Mouse (Mus musculus): Measurements from ENCODE around the gene Snf8.

Snf8 gene

DNA sequence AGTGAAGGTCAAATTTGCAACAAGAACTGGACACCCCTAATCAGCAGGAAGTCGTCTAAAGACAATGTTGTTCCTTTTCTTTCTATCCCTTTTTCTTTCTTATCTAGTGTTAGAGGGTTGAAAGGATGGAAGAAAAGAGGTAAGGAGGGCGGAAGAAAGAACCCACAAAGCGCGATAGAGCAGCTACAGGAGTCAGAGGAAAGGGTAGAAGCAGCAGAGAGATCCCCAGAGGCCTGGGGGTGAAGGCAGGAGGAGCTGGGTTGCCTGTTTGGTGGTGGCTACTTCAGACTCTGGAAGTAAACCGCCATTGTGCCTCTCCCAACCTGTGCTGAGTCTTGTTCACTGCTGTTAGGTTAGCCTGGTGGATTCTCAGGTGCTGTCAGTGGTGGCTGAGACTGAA, 6.6 kb upstream of the Snf8 start:
- DNase-seq (ENCODE audit: low spot score in 2 of 2): no peak

DNA sequence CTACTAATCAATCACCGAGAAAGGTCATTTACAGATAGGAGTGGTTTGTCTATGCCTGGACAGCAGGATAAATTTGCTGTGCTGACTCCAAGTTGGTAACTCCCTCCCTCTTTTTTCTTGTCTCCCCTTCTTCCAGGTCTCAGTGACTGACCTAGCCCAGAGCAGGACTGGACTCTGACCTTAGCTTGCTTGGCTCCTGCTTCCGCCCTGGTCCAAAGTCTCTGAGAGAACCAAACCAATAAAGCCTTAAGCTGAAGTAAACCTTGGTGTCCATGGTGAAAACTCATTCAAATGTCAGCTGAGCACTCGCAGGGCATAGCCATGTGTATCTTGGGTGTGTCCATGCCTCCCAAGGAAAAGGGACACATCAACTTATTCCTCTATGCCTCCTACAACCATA, 4.1 kb upstream of the Snf8 start:
- no peak for DNase-seq (ENCODE audit: low spot score in 2 of 2)

DNA sequence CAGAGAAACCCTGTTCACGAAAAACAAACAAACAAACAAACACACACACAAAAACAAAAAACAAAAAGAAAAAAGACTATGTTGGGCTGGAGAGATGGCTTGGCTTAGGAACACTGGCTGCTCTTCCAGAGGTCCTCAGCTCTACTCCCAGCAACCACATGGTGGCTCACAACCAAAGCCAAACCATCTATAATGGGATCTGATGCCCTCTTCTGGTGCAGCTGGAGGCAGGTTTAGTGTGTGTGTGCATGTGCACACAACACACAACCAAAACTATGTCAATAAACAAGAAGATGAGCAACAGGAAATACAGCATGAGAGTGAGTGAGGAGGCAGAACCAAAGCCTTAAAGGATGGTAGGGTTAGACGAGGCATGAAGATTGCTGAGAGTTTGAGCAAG, 3.0 kb upstream of the Snf8 start:
- no peak for DNase-seq (ENCODE audit: low spot score in 2 of 2)

GRCm38 (mm10) chr11:96033264-96033663, 1.4 kb upstream of the Snf8 start:
- no peak for DNase-seq (ENCODE audit: low spot score in 2 of 2)

GRCm38 (mm10) chr11:96034116-96034515, 569 bp upstream of the Snf8 start:
- no peak for DNase-seq (ENCODE audit: low spot score in 2 of 2)

- DNase-seq (ENCODE audit: low spot score in 2 of 2): no peak
These were observed 448 bp downstream of the Snf8 start for GRCm38 (mm10) chr11:96035133-96035532.

GRCm38 (mm10) chr11:96037499-96037898, 2.8 kb downstream of the Snf8 start:
- no peak for DNase-seq (ENCODE audit: low spot score in 2 of 2)

- DNase-seq (ENCODE audit: low spot score in 2 of 2): no peak
These were observed 3.9 kb downstream of the Snf8 start for GRCm38 (mm10) chr11:96038560-96038959.

- DNase-seq (ENCODE audit: low spot score in 2 of 2): no peak
These were observed 10.3 kb downstream of the Snf8 start for GRCm38 (mm10) chr11:96044803-96045567.

DNA sequence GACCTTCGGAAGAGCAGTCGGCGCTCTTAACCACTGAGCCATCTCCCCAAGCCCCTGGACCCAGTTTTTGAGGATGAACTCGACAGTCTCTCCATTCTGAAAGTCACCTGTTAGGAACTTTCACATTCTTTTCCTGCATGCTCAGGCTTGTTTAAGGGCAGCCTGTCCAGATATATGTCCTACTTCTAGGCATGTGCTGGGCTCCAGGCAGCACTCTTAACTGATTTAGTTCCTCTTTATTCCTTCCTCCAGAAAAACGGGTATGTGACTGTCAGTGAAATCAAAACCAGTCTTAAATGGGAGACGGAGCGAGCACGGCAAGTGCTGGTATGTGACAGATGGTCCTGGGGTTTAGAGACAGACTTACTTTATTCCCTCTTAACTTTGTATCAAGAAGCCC, 11.3 kb downstream of the Snf8 start:
- DNase-seq (ENCODE audit: low spot score in 2 of 2): no peak

DNA sequence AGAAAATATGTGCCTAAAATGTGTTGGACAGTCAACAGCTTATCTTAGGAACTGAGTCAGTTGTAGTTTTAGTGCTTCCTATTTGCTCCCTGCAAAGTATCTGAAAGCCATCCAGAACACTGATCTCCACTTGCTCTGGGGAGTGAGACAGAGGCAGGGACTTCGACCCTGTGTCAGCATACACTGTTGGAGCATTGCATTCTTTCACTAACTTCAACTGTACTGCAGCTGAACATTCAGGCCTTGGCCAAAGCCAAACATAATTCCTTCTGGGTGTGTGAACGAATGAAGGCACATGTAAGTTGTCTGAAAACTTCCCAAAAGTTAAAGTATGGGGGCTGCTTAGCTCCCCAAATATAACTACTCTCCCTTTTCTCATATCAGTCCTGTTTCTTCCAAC, 12.1 kb downstream of the Snf8 start:
- no peak for DNase-seq (ENCODE audit: low spot score in 2 of 2)

GRCm38 (mm10) chr11:96047469-96048373, 13.0 kb downstream of the Snf8 start:
- DNase-seq (ENCODE audit: low spot score in 2 of 2): no peak

DNA sequence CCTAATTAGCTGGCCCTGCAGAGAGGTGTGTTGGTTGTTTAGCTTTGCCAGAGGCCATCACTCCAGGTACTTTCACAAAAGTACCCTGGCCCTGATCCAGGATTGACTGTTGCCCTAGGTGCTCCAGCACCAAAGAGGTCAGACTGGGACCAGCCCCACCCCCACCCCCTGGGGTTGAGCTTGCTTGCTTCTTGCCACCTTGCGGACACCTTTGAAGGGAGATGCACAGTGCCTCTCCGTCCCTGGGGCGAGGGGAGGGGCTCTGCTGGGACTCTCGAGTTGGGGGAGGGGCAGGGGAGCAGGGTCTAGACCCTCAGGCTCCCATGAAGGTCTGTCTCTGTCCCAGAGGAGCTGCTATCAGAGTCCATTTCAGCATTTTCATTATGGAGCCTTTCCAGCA, 15.3 kb downstream of the Snf8 start:
- no peak for DNase-seq (ENCODE audit: low spot score in 2 of 2)

DNA sequence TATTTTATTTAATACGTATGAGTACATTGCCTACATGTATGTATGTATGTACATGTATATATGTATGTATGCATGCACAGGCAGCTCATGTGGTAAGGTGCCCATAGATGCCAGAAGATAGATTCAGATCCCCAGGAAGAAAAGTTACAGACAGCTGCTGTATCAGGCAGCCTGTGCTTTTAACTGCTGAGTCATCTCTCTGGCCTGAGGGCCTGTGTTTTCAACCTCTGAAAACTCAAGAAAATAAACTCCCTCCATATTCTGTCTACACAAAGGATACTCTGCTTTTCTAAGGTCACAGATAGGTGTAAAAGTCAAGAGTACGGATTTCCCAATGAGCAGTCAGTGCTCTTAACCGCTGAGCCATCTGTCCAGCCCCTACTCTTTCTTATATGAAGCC, 16.2 kb downstream of the Snf8 start:
- DNase-seq (ENCODE audit: low spot score in 2 of 2): no peak

GRCm38 (mm10) chr11:96058309-96058708, 23.6 kb downstream of the Snf8 start:
- no peak for DNase-seq (ENCODE audit: low spot score in 2 of 2)

- peak; percentile 30 to 33 for DNase-seq (ENCODE audit: low spot score in 2 of 2)
These were observed 30.0 kb downstream of the Snf8 start for GRCm38 (mm10) chr11:96064521-96065214.

- peak; percentile 96 to 98 for DNase-seq (ENCODE audit: low spot score in 2 of 2)
These were observed 30.7 kb downstream of the Snf8 start, which contains the start of gene Ube2z for GRCm38 (mm10) chr11:96065215-96065911. TSS of gene Ube2z (minus strand) at chr11:96065388.

- no peak for DNase-seq (ENCODE audit: low spot score in 2 of 2)
These were observed 33.5 kb downstream of the Snf8 start for GRCm38 (mm10) chr11:96068231-96068630.

- DNase-seq (ENCODE audit: low spot score in 2 of 2): no peak
These were observed 35.7 kb downstream of the Snf8 start for GRCm38 (mm10) chr11:96070353-96070752.

DNA sequence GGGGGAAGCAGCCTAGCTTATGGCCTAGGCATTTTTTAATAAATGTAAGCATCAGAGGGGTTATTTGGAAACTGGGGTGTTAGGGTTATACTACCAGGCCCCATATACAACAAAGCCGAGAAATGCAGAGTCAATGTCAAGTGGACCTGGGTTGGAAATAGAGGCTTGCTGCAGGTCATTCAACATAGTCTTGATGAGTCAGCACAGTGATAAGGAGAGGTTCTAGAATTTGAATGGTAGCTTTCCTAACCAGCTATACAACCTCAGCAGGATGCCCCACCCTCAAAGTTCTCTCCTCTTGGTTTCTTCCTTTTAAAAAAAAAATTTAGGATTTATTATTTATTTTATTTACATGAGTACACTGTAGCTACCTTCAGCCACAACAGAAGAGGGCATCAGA, 36.3 kb downstream of the Snf8 start:
- no peak for DNase-seq (ENCODE audit: low spot score in 2 of 2)

DNA sequence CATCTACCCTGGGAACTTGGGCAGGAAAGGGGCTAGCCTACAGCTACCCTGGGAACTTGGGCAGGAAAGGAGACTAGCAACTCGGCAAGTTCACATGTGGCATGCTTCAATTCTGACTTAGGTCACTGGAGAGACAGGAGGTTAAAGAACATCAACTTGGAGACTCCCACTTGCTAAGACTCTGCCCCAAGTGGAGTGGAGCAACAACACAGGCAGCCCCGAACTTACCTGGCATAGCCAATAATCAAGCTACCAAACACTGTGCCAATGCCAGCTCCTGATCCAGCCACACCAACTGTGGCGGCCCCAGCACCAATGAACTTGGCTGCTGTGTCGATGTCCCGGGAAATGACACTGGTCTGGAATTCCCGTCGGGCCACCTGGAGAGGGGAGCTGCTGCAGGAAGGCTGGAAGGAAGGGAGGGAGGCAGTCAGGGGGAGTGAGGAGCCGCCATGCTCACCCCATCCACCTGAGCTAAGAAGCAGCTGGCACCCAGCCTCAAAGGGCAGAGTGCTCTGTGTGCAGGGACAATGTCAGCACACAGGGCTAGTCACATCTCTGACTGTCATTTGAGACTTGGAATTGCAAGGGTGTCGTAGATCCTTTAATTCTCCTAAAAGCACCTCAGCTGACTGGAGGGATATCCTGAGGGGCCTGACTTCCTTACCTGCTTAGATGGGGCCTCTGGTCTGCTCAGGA, 38.8 kb downstream of the Snf8 start:
- no peak for DNase-seq (ENCODE audit: low spot score in 2 of 2)

All from urinary bladder, adult 18-20 months (tissue).